8 mouse cellular contexts compared by ENCODE assay signal in genomic region chr4:135358736-135359135, GRCm38 (mm10). TPM values are rescaled to one million over a fixed set of nuclear protein-coding genes. Genes with fewer than 3 reads are reported as not detected.
DNase-seq lines count a peak whose midpoint lies in the region; ATAC-seq and TF ChIP-seq lines count a peak whose summit lies in the region.

No protein-coding gene starts in this region.

- peak; percentile 52 for ATAC-seq in granulocyte monocyte progenitor cell, adult 5-6 weeks (replicated peaks; ENCODE audit: poor library complexity, severe bottlenecking)

- H3K4me3 ChIP-seq in lung, adult 2 months (replicated peaks; ENCODE audit: extremely low read depth, low read depth, low read length) = no peak overlapping the region

- 0% methylated on average over 6 of the region's 6 CpGs for WGBS in lung, adult 2 months

- no peak for TF ChIP-seq POLR2A in lung, adult 2 months (IDR thresholded peaks at IDR 0.05; ENCODE audit: borderline replicate concordance, extremely low read depth, low read depth, low read length)

- peaks cover 4% of the 10 kb centered on the region for H3K4me1 ChIP-seq in lung, adult 2 months (ENCODE audit: control insufficient read depth, insufficient read depth, low read length)

- peak; percentile 48 for TF ChIP-seq CTCF in lung, adult 2 months (IDR thresholded peaks at IDR 0.05; ENCODE audit: insufficient read depth, low read length)

- peak; percentile 20 for DNase-seq in gastrocnemius, adult 18-20 months (ENCODE audit: low spot score)
- no peak for DNase-seq in gastrocnemius, postnatal 4 days (ENCODE audit: low spot score in 2 of 2)
- DNase-seq in lung, adult 2 months = no peak
- DNase-seq in lung, postnatal 25 days (ENCODE audit: low spot score) = no peak
- peak; percentile 78 for DNase-seq in ZHBTc4 (ENCODE audit: low read depth, low spot score)
- DNase-seq in spleen, postnatal 4 days (ENCODE audit: low spot score in 2 of 2) = no peak
- DNase-seq in spleen, adult 12 weeks (ENCODE audit: low spot score) = no peak

RNA-seq across cellular contexts. Expression of gene Srrm1, which starts 5.6 kb away (rescaled TPM):
- total RNA-seq in gastrocnemius, adult 18-20 months (2021) = 10 to 100 TPM; 58.3 to 60.1 TPM
- total RNA-seq in gastrocnemius, postnatal 4 days (2021) = 100 to 1,000 TPM; 107 to 123 TPM
- 19.4 and 31.0 TPM in 2 replicates for polyA plus RNA-seq in lung, adult 2 months (2012; rRNA removed)
- 232 and 260 TPM in 2 replicates for total RNA-seq in granulocyte monocyte progenitor cell, adult 5-6 weeks (2014; fragmentation: Nextera tagmentation)
- 84.9 and 94.7 TPM in 2 replicates for total RNA-seq in granulocyte monocyte progenitor cell, adult 5-6 weeks (2017)

RNA-seq across cellular contexts. Expression of gene Ncmap, which starts 39.3 kb away (rescaled TPM):
- 1 to 10 TPM; 1.8 to 2.3 TPM for total RNA-seq in gastrocnemius, adult 18-20 months (2021)
- 1 to 10 TPM; 7.5 to 9.9 TPM for total RNA-seq in gastrocnemius, postnatal 4 days (2021)
- polyA plus RNA-seq in lung, adult 2 months (2012; rRNA removed) = 3.0 and 5.4 TPM in 2 replicates
- total RNA-seq in granulocyte monocyte progenitor cell, adult 5-6 weeks (2014; fragmentation: Nextera tagmentation) = not detected in 2 replicates
- total RNA-seq in granulocyte monocyte progenitor cell, adult 5-6 weeks (2017) = not detected in 2 replicates

Comparison
In these comparisons a context has a peak if more than half of its experiments do, and no peak if none do; other contexts are left out.
1. DNase-seq: peak in gastrocnemius, adult 18-20 months (single experiment) and ZHBTc4 (single experiment); none in gastrocnemius, postnatal 4 days (0 of 2), lung, adult 2 months (single experiment), lung, postnatal 25 days (single experiment), spleen, postnatal 4 days (0 of 2) and spleen, adult 12 weeks (single experiment).